Mouse (Mus musculus): ENCODE results near the gene Retnla. TPM values are rescaled to one million over a fixed set of nuclear protein-coding genes. Genes with fewer than 3 reads are reported as not detected.

Gene Retnla
- polyA plus RNA-seq, 1 experiment from 2014 or later: not detected

Other genes starting within 250 kb of the Retnla start
- gene Trat1, start 70.5 kb upstream of the Retnla start, polyA plus RNA-seq (2016; fragmentation: Nextera tagmentation; extraction: Ambion mirVana): not detected in 2 replicates
- gene Retnlb, start 25.7 kb upstream of the Retnla start, polyA plus RNA-seq (2016; fragmentation: Nextera tagmentation; extraction: Ambion mirVana): not detected in 2 replicates
- not detected in 2 replicates for gene Retnlg, start 30.1 kb downstream of the Retnla start, polyA plus RNA-seq (2016; fragmentation: Nextera tagmentation; extraction: Ambion mirVana)
- gene Dzip3, start 151.6 kb downstream of the Retnla start, polyA plus RNA-seq (2016; fragmentation: Nextera tagmentation; extraction: Ambion mirVana): 42.8 and 46.4 TPM in 2 replicates
- 43.7 and 45.0 TPM in 2 replicates for gene Cip2a, start 151.6 kb downstream of the Retnla start, polyA plus RNA-seq (2016; fragmentation: Nextera tagmentation; extraction: Ambion mirVana)
- 0.90 and 1.0 TPM in 2 replicates for gene Myh15, start 214.9 kb downstream of the Retnla start, polyA plus RNA-seq (2016; fragmentation: Nextera tagmentation; extraction: Ambion mirVana)

Measured in limb, embryonic 12.5 days (tissue).